Mouse (Mus musculus) forelimb bud, embryonic 11.5 days (tissue): ENCODE measurements at regions not wholly inside any gene's neighbourhood (a gene's known extent, or its start where the extent isn't known, plus 50 kb on each side); places are given as distances from the start of the nearest gene placed in this dataset.

Source experiments
- DNase-seq: peaks from one replicate; pipeline ENCODE4 v3.0.0-alpha.2; 2012; ENCODE audit warnings: low read depth, low spot score

- no peak for DNase-seq
Measured at GRCm38 (mm10) chr11:48431316-48431715, 368.8 kb upstream of the Rack1 start.

DNA sequence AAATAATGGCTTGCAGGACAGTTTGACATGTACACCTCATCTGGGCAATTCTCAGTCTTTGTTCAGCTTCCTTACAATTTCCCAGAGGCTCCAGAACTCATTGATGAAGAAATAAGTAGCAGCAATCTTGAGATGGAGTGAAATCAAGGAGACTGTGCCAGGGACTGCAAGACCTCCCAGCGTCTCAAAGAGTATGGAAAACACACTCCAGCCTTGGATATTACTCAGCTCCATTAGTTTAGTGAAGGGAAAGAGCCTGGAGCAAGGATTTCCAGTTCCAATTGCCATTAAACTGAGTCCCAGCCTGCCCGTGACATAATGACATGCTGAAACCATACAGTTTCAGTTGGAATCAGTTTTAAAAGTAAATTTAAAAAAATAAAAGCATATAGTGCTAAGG is 372.7 kb upstream of the Rack1 start:
- DNase-seq = no peak

GRCm38 (mm10) chr11:48426446-48426845 is 373.7 kb upstream of the Rack1 start:
- no peak for DNase-seq

DNA sequence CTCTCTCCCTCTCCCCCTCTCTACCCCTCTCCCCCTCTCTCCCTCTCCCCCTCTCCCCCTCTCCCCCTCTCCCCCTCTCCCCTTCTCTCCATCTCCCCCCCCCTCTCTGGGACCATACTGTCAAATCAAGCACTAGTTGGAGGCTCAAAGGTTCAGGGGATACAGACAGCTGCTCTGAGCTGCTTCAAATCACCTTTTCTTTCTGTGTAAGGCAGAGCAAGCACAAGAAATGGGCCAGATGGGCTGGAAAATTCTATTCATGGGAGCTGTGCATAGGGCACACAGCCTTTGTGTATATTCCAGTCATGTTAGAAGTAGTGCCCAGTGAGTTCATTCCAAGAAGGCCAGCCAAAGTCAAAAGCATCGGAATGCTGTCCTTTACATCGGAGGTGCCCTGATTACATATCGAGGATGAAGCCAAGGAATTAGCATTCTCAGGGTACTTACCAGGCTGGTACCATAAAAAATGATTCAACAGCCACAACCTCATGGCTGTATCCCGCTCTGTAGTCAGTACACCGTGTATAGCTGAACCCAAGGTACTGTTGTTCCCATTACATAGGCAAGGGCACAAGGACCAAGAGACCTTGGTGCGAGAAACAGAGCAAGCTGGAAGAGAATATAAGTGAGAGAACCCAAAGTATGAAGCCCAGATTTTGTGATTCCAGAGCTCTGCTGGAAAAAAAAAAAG is 381.9 kb upstream of the Rack1 start:
- no peak for DNase-seq

DNA sequence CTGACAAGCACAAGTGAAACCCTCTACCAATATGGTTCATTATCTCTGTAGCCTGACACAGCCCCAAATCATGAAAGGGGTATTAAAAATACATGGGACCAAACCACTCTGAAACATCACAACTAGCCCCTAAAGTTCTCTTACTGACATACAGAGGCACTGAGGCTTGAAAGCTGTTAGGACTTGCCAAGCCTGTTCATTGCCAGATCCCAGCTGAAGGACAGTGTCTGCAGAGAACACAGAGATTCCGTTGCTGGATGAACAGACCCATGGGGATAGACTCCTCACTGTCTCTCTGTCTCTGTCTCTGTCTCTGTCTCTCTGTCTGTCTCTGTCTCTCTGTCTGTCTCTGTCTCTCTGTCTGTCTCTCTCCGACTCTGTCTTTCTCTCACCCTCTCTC is 382.5 kb upstream of the Rack1 start:
- DNase-seq = no peak

DNA sequence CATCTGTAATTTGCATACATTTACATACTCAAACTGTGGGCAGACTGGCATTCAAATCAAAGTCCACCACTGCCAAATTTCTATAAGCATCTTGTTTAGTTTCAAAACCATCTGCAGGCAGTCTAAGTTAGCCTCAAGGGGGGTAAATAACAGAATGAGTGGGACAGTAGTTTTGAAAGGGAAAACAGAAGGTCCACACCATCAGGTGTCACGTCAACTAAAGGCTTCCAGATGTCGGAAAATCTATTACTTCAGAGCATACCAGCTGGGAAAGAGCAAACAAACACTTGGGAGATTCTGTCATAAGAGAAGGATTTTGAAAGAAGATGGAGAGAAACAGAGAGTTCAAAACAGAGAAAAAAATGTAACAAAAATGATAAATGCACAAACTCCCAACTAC is 402.1 kb upstream of the Rack1 start:
- DNase-seq = no peak

GRCm38 (mm10) chr11:48381489-48381888 is 392.7 kb upstream of the Sgcd start:
- DNase-seq = no peak

GRCm38 (mm10) chr11:48378044-48378443 is 389.3 kb upstream of the Sgcd start:
- DNase-seq = no peak

GRCm38 (mm10) chr11:48377269-48377668 is 388.5 kb upstream of the Sgcd start:
- no peak for DNase-seq

DNA sequence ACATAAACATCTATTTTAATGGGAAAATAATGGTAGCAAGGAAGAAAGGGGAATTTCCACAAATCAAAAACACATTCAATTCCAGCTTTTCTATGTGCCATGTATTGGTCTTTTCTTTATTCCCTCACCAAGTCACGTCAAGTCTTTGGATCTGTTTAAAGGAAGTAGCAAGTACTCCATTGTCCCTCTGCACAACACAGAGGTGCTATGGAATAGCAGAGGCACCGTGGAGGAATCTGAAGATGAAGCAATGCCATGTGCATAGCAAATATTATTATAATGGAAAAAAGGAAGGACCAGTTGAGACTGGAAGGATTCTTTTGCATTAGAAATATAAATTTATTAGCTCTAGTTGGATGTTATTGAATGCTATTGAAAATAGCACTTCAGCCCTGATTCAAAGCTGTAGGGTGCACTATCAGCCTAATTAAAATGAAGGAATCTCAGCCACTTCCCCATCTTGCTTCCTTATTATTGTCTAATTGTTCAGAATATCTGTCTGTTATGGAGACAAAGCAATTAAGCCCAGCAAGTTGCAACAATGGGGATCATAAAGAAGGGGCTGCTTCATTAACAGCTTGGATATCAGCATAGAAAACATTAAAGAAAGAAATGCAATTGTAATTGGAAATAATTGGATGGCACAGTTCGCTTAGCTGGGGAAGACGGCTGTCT is 362.7 kb upstream of the Sgcd start:
- no peak for DNase-seq

GRCm38 (mm10) chr11:48314500-48314899 is 325.7 kb upstream of the Sgcd start:
- DNase-seq = peak; percentile 76

DNA sequence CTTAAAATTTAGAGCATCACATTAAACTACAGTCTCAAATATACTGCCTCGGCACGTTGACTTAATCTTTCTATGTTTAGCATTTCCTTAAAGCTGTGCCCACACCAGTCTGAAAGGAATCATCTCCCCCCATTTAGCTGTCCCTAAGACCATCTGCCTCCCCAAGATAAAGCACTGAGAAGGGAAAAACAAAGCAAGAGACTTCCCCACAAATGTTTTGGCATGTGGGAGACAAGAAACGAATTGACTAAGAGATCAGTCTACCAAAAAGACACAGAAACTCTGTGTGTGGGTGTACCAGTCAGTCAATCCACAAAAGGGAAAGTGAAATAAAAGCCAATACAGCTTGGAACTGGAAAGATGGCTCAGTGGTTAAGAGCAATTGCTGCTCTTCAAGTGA is 306.6 kb upstream of the Sgcd start:
- DNase-seq = no peak

DNA sequence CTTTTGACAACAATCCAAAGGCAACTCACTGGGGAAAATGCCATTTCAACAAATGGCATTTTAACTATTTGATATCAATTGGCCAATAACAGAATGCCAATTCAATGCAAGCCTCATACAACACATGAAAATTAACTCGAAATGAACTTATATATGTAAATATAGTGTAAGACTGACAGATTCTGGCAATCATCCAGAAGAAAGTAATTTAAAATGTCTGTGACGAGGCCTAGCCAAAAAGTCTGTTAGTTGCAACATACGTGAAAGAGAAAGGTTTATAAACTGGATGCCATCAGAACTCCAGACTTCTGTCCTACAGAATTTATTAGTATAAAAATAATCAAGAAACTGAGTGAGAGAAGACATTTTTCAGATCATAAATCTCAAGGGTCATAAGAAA is 273.7 kb upstream of the Sgcd start:
- DNase-seq = no peak

DNA sequence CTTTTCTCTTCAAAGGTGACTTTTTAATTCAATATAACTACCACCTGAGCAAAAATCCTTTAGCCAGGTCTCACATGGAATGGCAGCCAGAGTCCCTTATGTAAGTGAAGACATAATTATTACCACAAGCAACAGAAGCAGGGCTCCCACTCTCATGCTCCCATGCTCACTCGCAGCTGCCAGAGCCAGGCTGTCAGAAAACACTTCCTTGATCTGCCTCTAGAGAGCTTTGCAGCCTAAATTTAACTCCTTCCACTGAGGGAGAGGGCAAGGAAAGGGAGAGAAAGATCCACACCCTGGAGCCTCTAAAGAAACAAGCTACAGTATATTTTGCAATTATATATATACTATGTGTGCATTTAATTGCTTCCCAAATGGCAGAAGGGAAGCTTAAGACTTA is 272.3 kb upstream of the Sgcd start:
- DNase-seq = no peak

GRCm38 (mm10) chr11:48250678-48251317 is 262.0 kb upstream of the Sgcd start:
- no peak for DNase-seq

DNA sequence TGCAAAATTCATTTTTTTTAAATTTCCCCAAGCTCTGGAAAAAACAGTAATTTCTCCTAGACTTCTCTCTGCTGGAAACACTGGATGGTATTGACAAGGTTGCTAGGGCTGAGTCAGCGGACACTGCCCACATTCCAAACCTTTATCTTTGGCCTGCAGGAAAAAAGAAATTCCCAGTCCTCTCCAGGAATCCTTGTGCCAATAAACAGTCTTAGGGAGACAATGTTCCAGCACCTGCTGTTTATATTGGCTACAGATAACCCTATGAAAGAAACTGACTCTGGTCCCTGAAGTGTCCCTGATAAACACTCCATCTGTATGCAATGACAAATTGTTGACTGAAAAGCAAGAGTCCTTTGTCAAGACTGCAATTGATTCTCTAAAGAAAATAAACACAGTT is 260.5 kb upstream of the Sgcd start:
- no peak for DNase-seq

DNA sequence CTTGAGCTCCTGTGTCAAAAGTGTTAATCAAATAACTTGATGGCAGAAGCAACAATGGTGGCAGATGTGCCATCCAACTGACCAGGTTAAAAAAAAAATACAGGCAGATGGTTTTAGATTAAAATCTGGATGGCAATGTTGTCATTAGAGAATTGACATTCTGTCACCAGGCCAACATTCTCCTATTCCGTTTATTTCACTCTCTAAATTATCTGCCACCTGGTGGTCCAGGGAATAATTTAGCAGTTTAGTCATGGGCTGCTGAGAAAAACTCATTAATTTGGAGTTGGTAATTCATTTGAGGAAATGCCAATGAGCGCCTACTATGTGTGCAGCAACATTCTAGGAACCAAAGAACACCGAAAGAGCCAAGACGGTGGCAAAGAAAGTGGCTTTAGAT is 232.4 kb upstream of the Sgcd start:
- no peak for DNase-seq

- no peak for DNase-seq
Measured at GRCm38 (mm10) chr11:48219157-48219556, 230.4 kb upstream of the Sgcd start.

GRCm38 (mm10) chr11:48216762-48217161 is 228.0 kb upstream of the Sgcd start:
- no peak for DNase-seq

DNA sequence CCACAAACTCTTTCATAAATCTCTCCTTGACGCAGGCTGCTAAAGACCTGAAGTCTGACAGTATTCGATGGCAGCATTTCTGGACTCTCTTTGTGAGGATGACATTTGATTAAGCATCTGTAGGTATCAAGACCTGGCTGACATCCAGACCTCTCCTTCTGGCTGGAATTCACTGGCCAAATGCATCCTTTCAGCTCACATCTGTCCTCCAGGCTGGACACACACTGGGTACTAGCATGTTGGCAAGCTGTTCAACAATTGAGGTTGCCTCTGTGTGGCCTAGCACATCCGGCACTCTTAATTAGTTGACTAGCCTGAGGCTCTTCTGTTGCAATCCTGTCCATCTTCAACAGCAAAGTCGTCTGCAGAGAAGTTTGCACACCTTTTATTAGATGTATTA is 197.8 kb upstream of the Sgcd start:
- peak; percentile 5 for DNase-seq

GRCm38 (mm10) chr11:48178943-48179342 is 190.2 kb upstream of the Sgcd start:
- DNase-seq = peak; percentile 5

GRCm38 (mm10) chr11:48178174-48178573 is 189.4 kb upstream of the Sgcd start:
- no peak for DNase-seq

DNA sequence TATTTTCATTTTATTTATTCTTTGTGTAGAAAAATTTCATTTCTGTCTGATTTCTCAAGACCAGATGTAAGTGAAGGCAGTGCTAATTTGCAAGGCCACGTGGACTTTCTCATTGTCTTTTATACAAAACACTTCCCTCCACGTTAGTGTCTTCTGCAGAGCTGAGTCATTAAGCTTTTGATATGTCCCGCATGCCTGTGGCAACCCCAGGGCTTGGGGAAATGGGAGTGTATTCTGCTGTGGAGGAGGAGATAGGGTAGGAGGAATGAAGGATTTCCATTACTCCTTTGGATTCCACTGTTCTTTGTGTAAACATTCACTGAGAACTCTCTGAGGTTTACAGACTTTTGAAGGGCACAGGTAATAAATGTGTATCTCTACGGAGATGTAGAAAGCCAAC is 187.7 kb upstream of the Sgcd start:
- no peak for DNase-seq
